Mouse (Mus musculus): Measurements from ENCODE around the gene Optc. TPM values are rescaled to one million over a fixed set of nuclear protein-coding genes. Genes with fewer than 3 reads are reported as not detected.
A peak's percentile ranks its signal among the peaks of the same experiment; 100 is the strongest.

Optc gene
- under 1 TPM in 1 of 2 experiments, not detected in 1; 0.49 TPM for total RNA-seq (2021)

- DNase-seq (ENCODE audit: extremely low spot score in 1 of 2, low spot score in 1 of 2): peak; percentile 54 to 61
Observed at GRCm38 (mm10) chr1:133907949-133908658, at the start of gene Optc. Gene Optc, minus strand, starts transcription at chr1:133907999.

DNA sequence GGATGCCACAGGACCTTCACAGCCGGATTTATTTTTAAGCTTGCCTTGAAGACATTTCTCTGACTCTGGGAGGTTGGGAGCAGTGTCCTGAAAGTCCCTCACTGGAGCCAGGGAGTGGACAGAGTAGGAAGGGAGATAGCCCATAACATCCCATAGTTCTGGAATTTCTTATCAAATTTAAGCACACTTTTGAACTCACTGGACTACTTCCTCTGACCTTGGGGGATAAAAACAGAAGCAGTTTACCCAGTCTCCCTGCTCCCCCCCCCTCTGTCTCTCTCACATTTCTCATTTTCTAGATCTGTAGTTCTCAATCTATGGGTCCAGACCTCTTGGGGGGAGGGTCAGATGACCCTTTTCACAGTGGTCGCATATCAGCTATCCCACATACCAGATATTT lies 46.2 kb upstream of the Optc start:
- no peak for DNase-seq (ENCODE audit: extremely low spot score in 1 of 2, low spot score in 1 of 2)

DNA sequence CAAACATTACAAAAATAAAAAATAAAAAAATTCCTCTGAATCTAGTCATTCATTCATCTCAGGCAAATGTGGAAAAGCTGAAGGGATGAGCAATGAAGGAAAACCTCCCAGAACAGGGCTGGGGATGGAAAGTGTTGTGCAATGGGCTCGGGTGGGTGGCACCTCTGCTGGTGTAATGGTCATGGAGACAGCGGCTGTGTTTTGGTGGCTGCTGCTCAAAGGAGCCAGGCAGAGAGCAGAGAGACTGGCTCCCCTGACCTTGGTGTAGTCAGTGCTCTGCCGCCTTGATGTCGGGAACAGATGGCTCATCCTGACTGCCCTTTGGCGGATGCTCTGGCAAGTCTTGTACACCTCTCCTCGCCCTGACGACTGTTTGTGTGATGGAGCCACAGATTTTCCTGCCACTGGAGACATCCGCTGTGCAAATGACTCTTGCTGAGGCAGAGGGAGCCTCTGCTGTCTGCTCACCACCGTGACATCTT lies 45.5 kb upstream of the Optc start:
- DNase-seq (ENCODE audit: extremely low spot score in 1 of 2, low spot score in 1 of 2): no peak

GRCm38 (mm10) chr1:133951598-133951997 lies 43.8 kb upstream of the Optc start:
- DNase-seq (ENCODE audit: extremely low spot score in 1 of 2, low spot score in 1 of 2): no peak

DNA sequence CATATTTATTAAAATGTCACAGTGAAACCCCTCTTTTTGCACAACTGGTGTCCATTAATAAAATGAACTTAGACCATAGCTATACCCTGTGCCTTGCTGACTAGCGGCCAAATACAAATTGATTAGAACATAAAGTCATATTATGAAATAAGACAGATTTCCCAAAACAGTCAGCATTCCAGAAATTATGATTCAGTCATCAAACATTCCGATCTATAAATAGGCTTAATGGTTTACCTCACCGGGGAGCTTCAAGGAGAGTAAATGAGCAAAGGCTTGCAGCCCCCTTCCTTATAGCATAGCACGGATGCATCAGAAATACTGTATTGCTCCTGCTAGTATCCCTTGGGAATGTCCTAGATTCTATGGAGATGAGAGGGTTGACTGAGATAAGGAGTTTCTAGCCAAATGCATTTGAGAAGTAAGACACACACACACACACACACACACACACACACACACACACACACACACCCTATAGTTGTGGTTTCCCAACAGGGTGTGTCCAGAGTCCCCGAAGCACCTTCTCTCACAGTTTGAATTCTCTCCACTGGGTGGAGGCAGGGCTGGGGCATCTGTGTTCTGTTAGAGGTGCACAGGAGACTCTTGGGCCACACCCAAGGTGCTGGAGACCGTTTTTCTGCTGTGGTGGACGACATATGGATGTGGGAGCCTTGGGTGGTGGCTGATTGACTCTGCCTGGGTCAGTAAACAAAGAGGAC lies 42.4 kb upstream of the Optc start:
- DNase-seq (ENCODE audit: extremely low spot score in 1 of 2, low spot score in 1 of 2): no peak

- DNase-seq (ENCODE audit: extremely low spot score in 1 of 2, low spot score in 1 of 2): no peak
Observed at GRCm38 (mm10) chr1:133945106-133945505, 37.3 kb upstream of the Optc start.

DNA sequence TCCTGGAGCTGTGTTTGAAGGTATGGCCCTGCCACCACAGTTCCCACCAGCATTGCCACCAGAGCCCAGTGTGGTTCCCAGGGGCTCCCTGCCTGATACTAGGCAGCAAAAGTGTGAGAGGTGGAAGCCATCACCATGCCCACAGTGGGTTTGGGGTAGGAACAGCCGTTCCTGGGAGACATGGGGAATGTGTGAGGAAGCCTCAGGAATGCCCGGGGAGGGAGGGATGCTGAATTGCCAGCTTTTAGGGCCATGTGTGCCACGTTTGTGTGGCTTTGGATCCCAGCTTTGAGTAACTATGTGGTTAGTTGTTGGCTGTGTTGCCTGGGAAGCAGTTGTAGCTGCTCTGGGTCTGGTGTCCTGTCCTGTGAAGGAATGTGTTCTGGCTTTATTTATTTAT lies 34.1 kb upstream of the Optc start:
- DNase-seq (ENCODE audit: extremely low spot score in 1 of 2, low spot score in 1 of 2): no peak

DNA sequence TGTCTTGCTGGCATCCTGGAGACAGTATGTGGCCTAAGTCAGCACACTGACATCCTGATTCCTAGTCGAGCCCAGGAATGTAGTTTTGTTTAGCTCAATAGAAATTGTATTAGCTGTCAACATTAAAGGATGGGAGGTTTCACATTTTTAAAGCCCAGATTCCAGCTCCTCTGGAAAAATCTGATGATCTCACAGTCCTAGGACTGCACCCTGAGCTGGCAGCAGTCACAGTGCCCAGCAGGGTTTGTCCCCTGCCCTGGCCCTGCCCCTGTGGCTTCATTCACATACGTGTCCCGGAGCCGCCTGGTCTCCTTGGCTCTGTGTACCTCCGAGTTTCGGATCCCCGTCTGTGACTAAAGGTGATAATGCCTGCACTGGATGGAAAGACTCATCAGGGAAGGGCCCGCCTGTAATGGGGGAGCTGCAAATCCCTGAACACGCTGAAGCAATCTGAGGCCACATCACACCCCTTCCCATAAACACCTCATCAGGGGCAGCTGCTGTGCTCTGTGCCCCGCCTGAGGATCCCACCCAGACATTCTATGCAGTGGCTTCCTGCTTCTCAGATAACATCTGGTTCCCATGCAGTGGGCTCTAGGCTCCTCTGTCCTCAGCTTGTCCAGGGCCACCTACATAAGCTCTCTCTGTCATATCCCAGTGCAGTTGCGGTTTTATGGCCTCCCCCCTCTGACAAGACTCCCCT lies 33.5 kb upstream of the Optc start:
- no peak for DNase-seq (ENCODE audit: extremely low spot score in 1 of 2, low spot score in 1 of 2)

GRCm38 (mm10) chr1:133940481-133941092 lies 32.8 kb upstream of the Optc start:
- DNase-seq (ENCODE audit: extremely low spot score in 1 of 2, low spot score in 1 of 2): no peak

GRCm38 (mm10) chr1:133939708-133940107 lies 31.9 kb upstream of the Optc start:
- no peak for DNase-seq (ENCODE audit: extremely low spot score in 1 of 2, low spot score in 1 of 2)

- no peak for DNase-seq (ENCODE audit: extremely low spot score in 1 of 2, low spot score in 1 of 2)
Observed at GRCm38 (mm10) chr1:133936169-133936568, 28.4 kb upstream of the Optc start.

- no peak for DNase-seq (ENCODE audit: extremely low spot score in 1 of 2, low spot score in 1 of 2)
Observed at GRCm38 (mm10) chr1:133934354-133934963, 26.7 kb upstream of the Optc start.

DNA sequence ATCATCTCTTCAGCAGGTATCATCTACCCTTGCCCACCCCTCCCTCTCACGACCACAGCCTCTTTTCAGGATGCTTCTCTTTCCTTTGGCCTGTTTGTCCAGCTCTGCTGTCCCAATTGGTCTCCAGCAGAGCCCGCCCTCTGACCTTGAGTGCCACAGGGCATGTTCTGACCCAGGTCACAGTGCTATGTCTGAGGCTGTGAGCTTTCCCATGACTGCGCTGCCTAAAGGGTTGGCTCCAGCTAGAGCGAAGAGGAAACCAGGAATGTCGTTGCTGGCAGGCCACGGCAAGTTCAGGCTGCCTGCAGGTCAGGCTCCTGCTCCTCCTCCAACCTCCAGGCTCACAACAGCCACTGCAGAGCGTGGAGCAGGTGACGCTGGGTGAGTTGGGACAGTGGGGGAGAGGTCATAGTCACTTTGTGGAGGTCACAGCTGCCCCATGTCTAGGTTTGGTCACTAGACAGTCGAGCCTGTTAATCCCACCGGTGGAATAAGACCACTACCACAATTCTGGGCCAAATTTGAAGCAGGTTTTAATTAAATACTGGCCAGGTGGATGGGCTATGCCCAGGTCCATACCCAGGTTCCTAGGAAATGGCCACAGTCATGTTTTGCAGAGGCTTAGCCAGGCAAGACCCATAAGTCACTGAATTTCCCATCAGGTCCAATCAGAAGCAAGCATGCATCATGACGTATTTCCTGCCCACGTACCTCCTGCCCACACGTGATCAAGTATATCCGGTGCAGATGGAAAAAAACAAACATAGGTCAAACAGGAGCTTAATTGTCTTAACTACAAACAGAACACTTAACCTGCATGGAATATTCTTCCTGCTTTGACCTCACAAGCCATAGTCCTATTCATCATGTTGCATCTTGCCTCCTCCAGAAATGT lies 25.7 kb upstream of the Optc start:
- no peak for DNase-seq (ENCODE audit: extremely low spot score in 1 of 2, low spot score in 1 of 2)

DNA sequence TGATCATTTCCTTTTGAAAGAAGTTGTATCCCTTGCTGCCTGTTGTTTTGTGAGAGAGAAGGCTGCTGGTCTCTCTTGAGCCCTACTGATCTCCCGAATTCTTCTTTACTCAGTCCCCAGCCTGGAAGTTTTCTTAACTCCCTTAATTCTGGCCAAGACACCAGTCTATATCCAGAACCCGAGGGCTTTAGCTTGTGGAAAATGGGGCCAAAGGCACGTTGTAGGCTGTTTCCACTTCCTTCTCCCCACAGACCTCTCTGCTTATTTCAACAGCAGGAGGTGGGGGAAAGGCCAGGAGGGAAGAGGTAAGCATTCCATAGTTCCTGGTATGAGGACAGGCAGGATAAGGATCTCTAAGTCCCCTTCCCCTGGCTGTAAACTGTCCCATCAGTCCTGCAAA lies 22.2 kb upstream of the Optc start:
- DNase-seq (ENCODE audit: extremely low spot score in 1 of 2, low spot score in 1 of 2): no peak

DNA sequence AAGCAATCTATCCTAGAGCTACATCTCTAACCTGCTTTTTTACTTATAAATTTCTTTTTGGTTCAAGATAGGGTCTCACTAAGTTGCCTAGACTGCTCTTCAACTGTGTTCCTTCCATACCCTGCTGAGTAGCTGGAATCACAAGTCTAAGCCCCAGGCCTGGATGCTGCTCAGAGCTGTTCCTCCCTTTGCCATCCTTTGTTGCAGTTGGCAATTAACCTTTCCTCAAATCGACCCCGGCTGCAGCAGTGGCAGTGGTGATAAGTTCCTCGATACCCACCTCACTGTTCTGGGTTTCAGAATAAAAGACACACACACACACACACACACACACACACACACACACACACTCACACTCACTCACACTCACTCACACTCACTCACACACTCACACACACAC lies 17.4 kb upstream of the Optc start:
- no peak for DNase-seq (ENCODE audit: extremely low spot score in 1 of 2, low spot score in 1 of 2)

DNA sequence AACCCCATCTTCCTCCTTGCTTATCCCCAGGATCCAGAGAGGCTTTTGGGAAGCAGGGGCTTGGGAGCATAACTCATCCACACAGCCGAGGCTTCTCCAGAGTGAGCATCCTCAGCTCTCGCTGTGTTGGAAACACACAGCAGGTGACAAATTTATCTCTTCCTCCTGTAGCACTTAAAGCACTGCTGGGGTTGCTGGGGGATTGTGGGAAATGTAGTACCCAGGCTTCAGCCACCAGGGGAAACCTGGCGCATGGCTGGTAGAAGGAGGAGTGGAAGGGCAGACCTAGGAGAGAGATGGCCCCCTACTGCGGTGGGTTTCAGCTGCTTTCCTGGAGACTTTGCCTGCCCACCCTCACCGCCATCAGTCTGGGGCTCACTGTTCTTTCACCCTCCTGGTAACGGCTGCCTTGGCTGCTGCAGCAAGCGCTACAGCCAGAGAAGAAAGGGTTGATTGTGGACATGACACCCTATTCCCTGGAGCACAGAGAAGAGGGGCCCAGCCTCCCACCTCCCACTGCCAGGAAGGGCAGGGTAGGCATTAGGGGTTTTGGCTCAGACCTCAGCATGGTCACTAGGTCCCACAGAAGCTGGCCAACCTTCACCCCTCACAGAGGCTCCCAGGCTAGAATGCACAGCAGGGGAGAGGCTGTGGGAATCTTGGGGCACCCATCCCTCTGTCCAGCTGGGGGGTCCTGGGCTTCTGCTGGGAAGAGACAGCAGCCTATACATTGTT lies 16.5 kb upstream of the Optc start:
- peak in 1 of 2 experiments; percentile 36 for DNase-seq (ENCODE audit: extremely low spot score in 1 of 2, low spot score in 1 of 2)

DNA sequence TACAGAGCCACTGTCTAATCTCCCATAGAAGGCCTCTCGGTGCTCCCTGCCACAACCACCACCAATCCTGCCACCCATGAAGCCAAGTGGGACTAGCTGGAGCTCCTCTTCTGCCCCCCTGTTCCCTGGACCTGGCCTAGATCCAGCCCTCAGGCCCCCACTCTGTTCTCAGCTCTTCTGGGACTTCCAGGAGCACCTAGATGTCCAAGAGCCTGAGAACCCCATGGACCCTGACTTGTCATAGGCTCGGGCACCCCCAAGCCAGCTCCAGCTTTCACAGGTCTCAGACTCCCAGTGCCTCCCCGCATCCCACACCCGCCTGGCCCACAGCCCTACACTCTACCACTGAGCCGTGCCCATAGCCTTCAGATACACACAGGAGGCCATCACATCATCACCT lies 15.3 kb upstream of the Optc start:
- no peak for DNase-seq (ENCODE audit: extremely low spot score in 1 of 2, low spot score in 1 of 2)

DNA sequence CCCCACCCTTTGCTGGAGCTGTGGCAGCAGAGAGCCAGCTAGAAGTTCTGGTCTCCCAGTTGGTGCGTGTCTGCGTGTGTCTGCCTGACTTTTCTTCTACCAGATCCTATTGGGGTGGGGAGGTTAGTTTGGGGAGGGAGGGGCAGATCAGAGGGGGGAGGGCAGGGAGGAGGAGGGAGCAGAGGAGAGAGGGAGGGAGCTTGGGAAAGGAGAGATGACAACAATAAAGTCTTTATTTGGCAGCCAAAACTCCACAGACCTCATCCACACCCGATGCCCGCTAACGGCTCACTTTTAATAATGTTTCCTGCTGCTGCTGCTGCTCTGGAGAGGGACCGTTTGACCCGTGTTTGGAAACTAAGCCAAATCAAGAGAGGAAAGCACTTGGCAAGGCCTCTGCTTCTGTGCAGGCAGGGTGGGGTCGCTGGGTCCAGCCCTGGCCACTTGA lies 13.5 kb upstream of the Optc start, which contains the start of gene Prelp:
Gene Prelp, minus strand, starts transcription at position 111 of the 448 bp plus-strand sequence.
- DNase-seq (ENCODE audit: extremely low spot score in 1 of 2, low spot score in 1 of 2): no peak

- no peak for DNase-seq (ENCODE audit: extremely low spot score in 1 of 2, low spot score in 1 of 2)
Observed at GRCm38 (mm10) chr1:133920876-133921275, 13.1 kb upstream of the Optc start.

Data from layer of hippocampus, postnatal 25 days (tissue).